Comparison of ENCODE assay signal across 25 mouse cellular contexts in the genomic region with DNA sequence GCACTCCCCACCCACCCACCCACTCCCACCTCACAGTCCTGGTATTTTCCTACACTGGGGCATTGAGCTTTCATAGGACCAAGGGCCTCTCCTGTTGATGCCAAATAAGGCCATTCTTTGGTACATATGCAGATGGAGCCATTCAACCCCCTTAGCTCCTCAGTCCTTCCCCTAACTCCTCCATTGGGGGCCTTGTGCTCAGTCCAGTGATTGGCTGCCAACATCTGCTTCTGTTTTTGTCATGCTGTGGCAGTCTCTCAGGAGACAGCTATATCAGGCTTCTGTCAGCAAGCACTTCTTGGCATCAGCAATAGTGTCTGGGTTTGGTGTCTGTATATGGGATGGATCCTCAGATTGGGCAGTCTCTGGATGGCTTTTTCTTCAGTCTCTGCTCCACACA. TPM values are rescaled to one million over a fixed set of nuclear protein-coding genes. Genes with fewer than 3 reads are reported as not detected.
DNase-seq lines count a peak whose midpoint lies in the region; ATAC-seq and TF ChIP-seq lines count a peak whose summit lies in the region.
"Had no signal": no experiment of that assay in that cellular context is flagged by ENCODE, and none has a peak within 500 bp of the region (broad histone marks: within the 10 kb centered on the region; RNA-seq: fewer than 3 reads in every experiment).

No protein-coding gene starts in this region.

- ATAC-seq in forebrain, postnatal 0 days: peak; percentile 20; the same call in 1 of the 2 replicates
- ATAC-seq in forebrain, embryonic 13.5 days: no peak
- ATAC-seq in hindbrain, embryonic 13.5 days (ENCODE audit: low FRiP score): peak; percentile 68; the same call in 1 of the 2 replicates
- peak; percentile 45; the same call in 1 of the 2 replicates for ATAC-seq in midbrain, embryonic 16.5 days
- ATAC-seq in midbrain, embryonic 11.5 days (ENCODE audit: low FRiP score): no peak
- ATAC-seq: lung, postnatal 0 days had no signal

- intact Hi-C loops in left cerebral cortex, postnatal 4 days (cut with DNase I): no loop called here

- TF ChIP-seq CTCF in forebrain, postnatal 0 days (IDR thresholded peaks at IDR 0.05; ENCODE audit: low read depth): no peak

- no peak overlapping the region for H3K27ac ChIP-seq in forebrain, postnatal 0 days (ENCODE audit: low read depth, low read length)
- H3K27ac ChIP-seq in forebrain, embryonic 13.5 days: no peak overlapping the region
- H3K27ac ChIP-seq in hindbrain, embryonic 13.5 days: no peak overlapping the region
- H3K27ac ChIP-seq in hindbrain, embryonic 10.5 days: no peak overlapping the region
- H3K27ac ChIP-seq in midbrain, embryonic 16.5 days (ENCODE audit: low read length): no peak overlapping the region
- no peak overlapping the region for H3K27ac ChIP-seq in midbrain, embryonic 11.5 days (ENCODE audit: low read depth, low read length)
- H3K27ac ChIP-seq: limb, embryonic 10.5 days; neural tube, embryonic 13.5 days had no signal

- H3K4me2 ChIP-seq in forebrain, postnatal 0 days (ENCODE audit: low read depth): no peak overlapping the region
- no peak overlapping the region for H3K4me2 ChIP-seq in forebrain, embryonic 13.5 days
- no peak overlapping the region for H3K4me2 ChIP-seq in hindbrain, embryonic 13.5 days
- H3K4me2 ChIP-seq in midbrain, embryonic 16.5 days (ENCODE audit: low read length): no peak overlapping the region
- no peak overlapping the region for H3K4me2 ChIP-seq in midbrain, embryonic 11.5 days
- H3K4me2 ChIP-seq: liver, embryonic 11.5 days; neural tube, embryonic 13.5 days had no signal

- no peak overlapping the region for H3K9ac ChIP-seq in forebrain, postnatal 0 days
- no peak overlapping the region for H3K9ac ChIP-seq in forebrain, embryonic 13.5 days
- no peak overlapping the region for H3K9ac ChIP-seq in hindbrain, embryonic 13.5 days
- no peak overlapping the region for H3K9ac ChIP-seq in midbrain, embryonic 16.5 days (ENCODE audit: low read depth, low read length)
- no peak overlapping the region for H3K9ac ChIP-seq in midbrain, embryonic 11.5 days (ENCODE audit: low read length)
- H3K9ac ChIP-seq: neural tube, embryonic 13.5 days had no signal

- no peaks in the 10 kb centered on the region for H3K9me3 ChIP-seq in forebrain, postnatal 0 days (ENCODE audit: low read length)
- H3K9me3 ChIP-seq in forebrain, embryonic 13.5 days (replicated peaks): no peaks in the 10 kb centered on the region; the same call in 1 of the 2 replicates
- H3K9me3 ChIP-seq in hindbrain, embryonic 13.5 days: no peaks in the 10 kb centered on the region
- no peaks in the 10 kb centered on the region for H3K9me3 ChIP-seq in hindbrain, embryonic 10.5 days
- H3K9me3 ChIP-seq in midbrain, embryonic 16.5 days (replicated peaks; ENCODE audit: control insufficient read depth, low read length, poor library complexity, severe bottlenecking): no peaks in the 10 kb centered on the region
- no peaks in the 10 kb centered on the region for H3K9me3 ChIP-seq in midbrain, embryonic 11.5 days (ENCODE audit: control insufficient read depth, low read length)
- H3K9me3 ChIP-seq: limb, embryonic 10.5 days; neural tube, embryonic 13.5 days had no signal

- no peak overlapping the region for H3K4me3 ChIP-seq in forebrain, postnatal 0 days (ENCODE audit: low read depth, low read length)
- H3K4me3 ChIP-seq in forebrain, embryonic 13.5 days: no peak overlapping the region
- no peak overlapping the region for H3K4me3 ChIP-seq in hindbrain, embryonic 13.5 days
- no peak overlapping the region for H3K4me3 ChIP-seq in hindbrain, embryonic 10.5 days
- no peak overlapping the region for H3K4me3 ChIP-seq in midbrain, embryonic 16.5 days (ENCODE audit: low read depth, low read length)
- H3K4me3 ChIP-seq in midbrain, embryonic 11.5 days (ENCODE audit: low read depth, low read length): no peak overlapping the region
- H3K4me3 ChIP-seq: erythroblast, embryonic 14.5 days; limb, embryonic 10.5 days; neural tube, embryonic 13.5 days had no signal

- H3K27me3 ChIP-seq in forebrain, postnatal 0 days (ENCODE audit: insufficient read depth, low read length): no peaks in the 10 kb centered on the region
- H3K27me3 ChIP-seq in forebrain, embryonic 13.5 days: no peaks in the 10 kb centered on the region
- no peaks in the 10 kb centered on the region for H3K27me3 ChIP-seq in hindbrain, embryonic 13.5 days
- H3K27me3 ChIP-seq in hindbrain, embryonic 10.5 days (ENCODE audit: insufficient read depth, poor library complexity, severe bottlenecking): no peaks in the 10 kb centered on the region
- no peaks in the 10 kb centered on the region for H3K27me3 ChIP-seq in midbrain, embryonic 16.5 days (ENCODE audit: control insufficient read depth, insufficient read depth, low read depth, low read length)
- H3K27me3 ChIP-seq in midbrain, embryonic 11.5 days (ENCODE audit: control insufficient read depth, insufficient read depth, low read length): no peaks in the 10 kb centered on the region
- H3K27me3 ChIP-seq: CH12.LX; neural tube, embryonic 13.5 days had no signal

- no peak for DNase-seq in forebrain, postnatal 0 days
- no peak for DNase-seq in hindbrain, embryonic 10.5 days (ENCODE audit: low spot score)
- no peak for DNase-seq in midbrain, embryonic 11.5 days (ENCODE audit: low spot score, missing footprints)
- no peak for DNase-seq in left cerebral cortex, postnatal 4 days
- DNase-seq in cerebellum, adult 11 months: no peak
- DNase-seq: adrenal gland, postnatal 14 days; cerebellum, adult 8-10 months; kidney, adult 9 months; layer of hippocampus, postnatal 36 days had no signal

- no peaks in the 10 kb centered on the region for H3K36me3 ChIP-seq in forebrain, postnatal 0 days (ENCODE audit: insufficient read depth)
- no peaks in the 10 kb centered on the region for H3K36me3 ChIP-seq in forebrain, embryonic 13.5 days (ENCODE audit: poor library complexity, severe bottlenecking)
- no peaks in the 10 kb centered on the region for H3K36me3 ChIP-seq in hindbrain, embryonic 13.5 days
- H3K36me3 ChIP-seq in hindbrain, embryonic 10.5 days: no peaks in the 10 kb centered on the region
- H3K36me3 ChIP-seq in midbrain, embryonic 16.5 days (ENCODE audit: control insufficient read depth, insufficient read depth, low read length): no peaks in the 10 kb centered on the region
- H3K36me3 ChIP-seq in midbrain, embryonic 11.5 days (ENCODE audit: control insufficient read depth, insufficient read depth, low read length): no peaks in the 10 kb centered on the region
- H3K36me3 ChIP-seq: limb, embryonic 10.5 days; neural tube, embryonic 13.5 days had no signal

- no peaks in the 10 kb centered on the region for H3K4me1 ChIP-seq in forebrain, postnatal 0 days (ENCODE audit: insufficient read depth)
- H3K4me1 ChIP-seq in forebrain, embryonic 13.5 days: peaks cover 12% of the 10 kb centered on the region
- H3K4me1 ChIP-seq in hindbrain, embryonic 13.5 days (replicated peaks): no peaks in the 10 kb centered on the region
- H3K4me1 ChIP-seq in hindbrain, embryonic 10.5 days (replicated peaks): peaks cover 3% of the 10 kb centered on the region; the same call in 1 of the 2 replicates
- H3K4me1 ChIP-seq in midbrain, embryonic 16.5 days (ENCODE audit: control insufficient read depth, insufficient read depth, low read length): peaks cover 2% of the 10 kb centered on the region; the same call in 1 of the 2 replicates
- H3K4me1 ChIP-seq in midbrain, embryonic 11.5 days (ENCODE audit: control insufficient read depth, insufficient read depth, low read length): no peaks in the 10 kb centered on the region
- H3K4me1 ChIP-seq: neural tube, embryonic 13.5 days had no signal

RNA-seq across cellular contexts. Expression of gene Cst3, which starts 9.2 kb away (rescaled TPM):
- 495 and 652 TPM in 2 replicates for total RNA-seq in forebrain, postnatal 0 days (2014; rRNA removed)
- polyA plus RNA-seq in forebrain, postnatal 0 days (2015; fragmentation: Nextera tagmentation; extraction: Ambion mirVana): 1,133 and 1,187 TPM in 2 replicates
- 414 and 419 TPM in 2 replicates for polyA plus RNA-seq in forebrain, embryonic 13.5 days (2015; fragmentation: Nextera tagmentation; extraction: Ambion mirVana)
- polyA plus RNA-seq in hindbrain, embryonic 13.5 days (2015; fragmentation: Nextera tagmentation; extraction: Ambion mirVana): 522 and 533 TPM in 2 replicates
- 308 and 381 TPM in 2 replicates for polyA plus RNA-seq in hindbrain, embryonic 10.5 days (2016; fragmentation: Nextera tagmentation; extraction: Ambion mirVana)
- 550 and 644 TPM in 2 replicates for polyA plus RNA-seq in midbrain, embryonic 16.5 days (2015; fragmentation: Nextera tagmentation; extraction: Ambion mirVana)
- 341 and 346 TPM in 2 replicates for polyA plus RNA-seq in midbrain, embryonic 11.5 days (2014; fragmentation: Nextera tagmentation; extraction: Ambion mirVana)
- 100 to 1,000 TPM; 792 to 798 TPM for total RNA-seq in left cerebral cortex, postnatal 4 days (2021)

RNA-seq across cellular contexts. Expression of gene 9230104L09Rik, which starts 19.9 kb away (rescaled TPM):
- 0.67 TPM in 1 of 2 replicates, not detected in the other for total RNA-seq in forebrain, postnatal 0 days (2014; rRNA removed)
- polyA plus RNA-seq in forebrain, postnatal 0 days (2015; fragmentation: Nextera tagmentation; extraction: Ambion mirVana): not detected in 2 replicates
- not detected in 2 replicates for polyA plus RNA-seq in forebrain, embryonic 13.5 days (2015; fragmentation: Nextera tagmentation; extraction: Ambion mirVana)
- polyA plus RNA-seq in hindbrain, embryonic 13.5 days (2015; fragmentation: Nextera tagmentation; extraction: Ambion mirVana): not detected in 2 replicates
- not detected in 2 replicates for polyA plus RNA-seq in hindbrain, embryonic 10.5 days (2016; fragmentation: Nextera tagmentation; extraction: Ambion mirVana)
- polyA plus RNA-seq in midbrain, embryonic 16.5 days (2015; fragmentation: Nextera tagmentation; extraction: Ambion mirVana): not detected in 2 replicates
- not detected in 2 replicates for polyA plus RNA-seq in midbrain, embryonic 11.5 days (2014; fragmentation: Nextera tagmentation; extraction: Ambion mirVana)
- not detected for total RNA-seq in left cerebral cortex, postnatal 4 days (2021)
- total RNA-seq: CH12.LX; common myeloid progenitor, adult 5-6 weeks; layer of hippocampus, postnatal 36 days; megakaryocyte progenitor cell, adult 5-6 weeks had no signal
- polyA plus RNA-seq: embryonic facial prominence, embryonic 11.5 days; erythroblast, embryonic 14.5 days; frontal cortex, adult 2 months; limb, embryonic 10.5 days; liver, embryonic 11.5 days; neural tube, embryonic 13.5 days; spleen, adult 2 months; stomach, embryonic 16.5 days had no signal

RNA-seq across cellular contexts. Expression of gene Cst9, which starts 49.8 kb away (rescaled TPM):
- total RNA-seq in forebrain, postnatal 0 days (2014; rRNA removed): not detected in 2 replicates
- not detected in 2 replicates for polyA plus RNA-seq in forebrain, postnatal 0 days (2015; fragmentation: Nextera tagmentation; extraction: Ambion mirVana)
- not detected in 2 replicates for polyA plus RNA-seq in forebrain, embryonic 13.5 days (2015; fragmentation: Nextera tagmentation; extraction: Ambion mirVana)
- not detected in 2 replicates for polyA plus RNA-seq in hindbrain, embryonic 13.5 days (2015; fragmentation: Nextera tagmentation; extraction: Ambion mirVana)
- not detected in 2 replicates for polyA plus RNA-seq in hindbrain, embryonic 10.5 days (2016; fragmentation: Nextera tagmentation; extraction: Ambion mirVana)
- polyA plus RNA-seq in midbrain, embryonic 16.5 days (2015; fragmentation: Nextera tagmentation; extraction: Ambion mirVana): not detected in 2 replicates
- polyA plus RNA-seq in midbrain, embryonic 11.5 days (2014; fragmentation: Nextera tagmentation; extraction: Ambion mirVana): not detected in 2 replicates
- not detected for total RNA-seq in left cerebral cortex, postnatal 4 days (2021)
- total RNA-seq: adrenal gland, postnatal 14 days; CH12.LX; common myeloid progenitor, adult 5-6 weeks; layer of hippocampus, postnatal 36 days; megakaryocyte progenitor cell, adult 5-6 weeks had no signal
- polyA plus RNA-seq: embryonic facial prominence, embryonic 11.5 days; erythroblast, embryonic 14.5 days; frontal cortex, adult 2 months; large intestine, adult 2 months; limb, embryonic 10.5 days; liver, embryonic 11.5 days; neural tube, embryonic 13.5 days; spleen, adult 2 months; stomach, embryonic 16.5 days had no signal

Comparison
In these comparisons a context has a peak if more than half of its experiments do, and no peak if none do; other contexts are left out.
1. ATAC-seq: peak in forebrain, postnatal 0 days (single experiment), hindbrain, embryonic 13.5 days (single experiment) and midbrain, embryonic 16.5 days (single experiment); none in forebrain, embryonic 13.5 days (single experiment) and midbrain, embryonic 11.5 days (single experiment).